Mouse (Mus musculus) cerebellum, adult 2 months (tissue): ENCODE measurements around the gene Lrch4.

Source experiments
- CTCF ChIP-seq: fragments of 200-500 bp; IDR thresholded peaks from 2 replicates; pipeline ENCODE4 v1.5.1; 2011; ENCODE audit warnings: low read depth, mild to moderate bottlenecking, control low read depth, low read length, moderate library complexity, borderline replicate concordance; ENCODE audit not compliant: insufficient read depth
- POLR2A ChIP-seq: fragments of 200-500 bp; IDR thresholded peaks from 2 replicates; pipeline ENCODE4 v1.6.1; 2011; ENCODE audit warnings: low read length, control low read depth, borderline replicate concordance; ENCODE audit not compliant: insufficient read depth

- no peak for TF ChIP-seq CTCF
- TF ChIP-seq POLR2A, result no peak
Measured at GRCm38 (mm10) chr5:137677859-137678258, 48.9 kb downstream of the Lrch4 start.
